Mouse (Mus musculus): Measurements from ENCODE around the gene Idh1.
A peak's percentile ranks its signal among the peaks of the same experiment; 100 is the strongest.

- TF ChIP-seq CTCF (IDR thresholded peaks at IDR 0.05; ENCODE audit: insufficient read depth, low read length) (peak; percentile 80), POLR2A (IDR thresholded peaks at IDR 0.05; ENCODE audit: borderline replicate concordance, extremely low read depth, low read depth, low read length) (peak; percentile 88; the same call in 1 of the 2 replicates)
Observed at GRCm38 (mm10) chr1:65178902-65179432, 7.3 kb downstream of the Idh1 start.
